Mouse (Mus musculus) stomach, postnatal 0 days (tissue): Measurements from ENCODE around the gene Plac1.

ENCODE experiments used
- CTCF ChIP-seq: IDR thresholded peaks from 2 replicates; pipeline ENCODE4 v1.5.1; 2016; ENCODE audit warnings: antibody characterized with exemption, low read depth, mild to moderate bottlenecking, moderate library complexity
- EP300 ChIP-seq: optimal IDR thresholded peaks from 2 replicates; pipeline ENCODE3; 2016; ENCODE audit warnings: antibody characterized with exemption

DNA sequence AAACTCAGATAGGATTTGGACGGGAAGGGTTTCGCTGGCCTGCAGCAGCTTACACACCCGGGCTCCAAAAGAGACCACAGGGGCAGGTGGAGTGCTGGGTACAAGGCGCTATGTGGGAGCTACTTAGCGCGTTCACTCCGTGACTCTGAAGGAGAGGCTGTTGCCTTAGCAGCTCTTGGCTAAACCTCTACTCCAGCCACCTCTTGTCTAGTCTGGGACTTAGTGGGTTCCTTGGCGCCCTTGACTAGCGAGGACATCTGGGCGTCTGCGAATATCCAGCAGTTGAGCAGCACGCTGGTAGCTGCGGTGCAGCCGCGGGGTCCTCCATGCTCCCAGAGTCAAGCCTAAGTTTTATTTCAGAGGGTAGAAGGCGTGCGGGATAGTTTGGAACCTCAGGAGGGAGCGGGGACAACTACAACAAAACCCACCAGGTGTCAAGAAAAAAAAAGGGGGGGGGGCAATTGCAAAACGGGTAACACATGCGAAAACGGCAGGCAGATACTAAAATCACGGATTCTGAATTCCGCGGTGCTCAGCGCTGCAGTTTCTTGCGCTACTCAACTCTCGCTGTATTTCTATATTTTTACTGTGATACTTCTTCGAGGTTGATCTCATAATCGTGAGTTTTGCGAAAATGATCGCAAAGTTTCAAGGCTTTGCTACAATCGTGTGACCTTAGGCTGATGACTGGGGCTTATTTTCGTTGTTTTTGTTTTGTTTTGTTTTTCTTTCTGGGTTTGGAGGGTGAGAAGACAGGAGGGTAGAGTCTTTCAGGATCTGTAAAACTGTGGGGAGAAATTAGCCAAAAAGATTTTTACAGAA, 181.2 kb downstream of the Plac1 start:
- TF ChIP-seq CTCF (no peak), EP300 (no peak)
